Mouse (Mus musculus): ENCODE measurements at regions not wholly inside any gene's neighbourhood (a gene's known extent, or its start where the extent isn't known, plus 50 kb on each side); places are given as distances from the start of the nearest gene placed in this dataset.

DNA sequence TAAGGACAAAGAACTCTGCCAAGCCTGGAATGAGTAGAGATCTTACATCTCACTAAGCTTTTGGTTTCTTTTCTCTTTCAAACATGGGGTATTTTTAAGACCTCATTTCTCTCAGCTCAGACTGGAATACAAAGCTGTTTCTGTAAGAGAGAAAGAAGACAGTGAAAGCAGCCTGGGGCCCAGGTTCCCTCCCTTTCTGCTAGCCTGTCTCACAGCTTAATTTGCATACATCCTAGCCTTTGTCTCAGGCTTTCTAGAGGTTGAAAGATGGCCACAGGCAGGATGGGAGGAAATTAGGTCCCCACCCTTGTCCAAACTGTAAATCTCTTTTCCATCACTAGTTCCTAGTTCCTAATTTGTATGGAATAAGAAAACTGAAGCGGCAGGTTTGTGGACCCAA lies 483.0 kb downstream of the Slc4a3 start:
- Histone ChIP-seq H3K36me3 (ENCODE audit: control insufficient read depth, insufficient read depth, low read length) (no peaks in the 10 kb centered on the region), H3K4me3 (ENCODE audit: low read depth, low read length) (no peak overlapping the region), H3K27me3 (replicated peaks; ENCODE audit: control insufficient read depth, insufficient read depth, low read length) (no peaks in the 10 kb centered on the region), H3K4me1 (replicated peaks; ENCODE audit: control insufficient read depth, insufficient read depth, low read length) (no peaks in the 10 kb centered on the region), H3K9me3 (ENCODE audit: control insufficient read depth, low read length) (no peaks in the 10 kb centered on the region), H3K9ac (ENCODE audit: low read length) (no peak overlapping the region), H3K4me2 (ENCODE audit: low read length) (no peak overlapping the region), H3K27ac (ENCODE audit: low read depth) (no peak overlapping the region)
- no peak for ATAC-seq (replicated peaks; ENCODE audit: low FRiP score, low TSS enrichment, low read depth)
- WGBS, result 83% methylated on average over 1 of the region's 1 CpGs
- DNase-seq (ENCODE audit: low spot score), result no peak

DNA sequence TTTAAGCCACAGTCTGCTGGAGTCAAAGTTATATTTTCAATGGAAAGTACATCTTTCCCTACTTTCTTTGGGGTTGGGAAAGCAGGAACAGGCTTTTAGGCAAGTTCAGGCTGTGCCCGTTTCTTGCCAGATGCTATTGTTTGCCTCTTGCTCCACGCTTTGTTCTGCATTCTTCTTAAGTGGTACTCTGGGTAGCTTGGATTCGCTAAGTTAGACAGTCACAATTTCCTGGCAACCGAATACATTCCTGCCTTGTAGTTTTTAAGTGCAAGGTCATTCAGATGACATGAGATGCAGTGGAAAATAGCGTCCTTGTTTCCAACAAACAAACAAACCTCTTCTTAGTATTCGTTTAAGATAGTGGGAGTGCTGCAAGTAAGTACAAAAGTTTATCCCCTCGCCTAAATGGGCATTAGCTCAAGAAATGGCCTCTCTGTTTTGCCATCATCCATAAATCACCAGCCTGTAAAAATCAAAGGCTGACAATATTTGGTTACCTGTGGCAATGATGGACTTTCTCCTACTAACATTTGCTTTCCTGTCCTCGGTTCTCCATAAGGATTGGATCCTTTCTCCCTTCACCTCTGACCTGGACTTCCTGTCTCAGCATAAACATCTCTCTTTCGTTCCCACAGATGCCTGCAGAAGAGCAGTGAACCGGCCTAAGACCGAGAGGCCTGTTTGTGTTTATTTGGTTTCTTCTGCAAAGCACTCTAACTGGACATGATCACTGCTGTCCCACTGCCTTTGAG lies 485.3 kb downstream of the Slc4a3 start:
- H3K4me2 ChIP-seq (ENCODE audit: low read length), result no peak overlapping the region
- H3K4me1 ChIP-seq (replicated peaks; ENCODE audit: control insufficient read depth, insufficient read depth, low read length), result no peaks in the 10 kb centered on the region
- no peak for DNase-seq (ENCODE audit: low spot score)
- no peak overlapping the region for H3K9ac ChIP-seq (ENCODE audit: low read length)
- ATAC-seq (replicated peaks; ENCODE audit: low FRiP score, low TSS enrichment, low read depth), result no peak
- H3K27me3 ChIP-seq (replicated peaks; ENCODE audit: control insufficient read depth, insufficient read depth, low read length), result no peaks in the 10 kb centered on the region
- no peaks in the 10 kb centered on the region for H3K9me3 ChIP-seq (ENCODE audit: control insufficient read depth, low read length)
- H3K4me3 ChIP-seq (ENCODE audit: low read depth, low read length), result no peak overlapping the region
- H3K36me3 ChIP-seq (ENCODE audit: control insufficient read depth, insufficient read depth, low read length), result no peaks in the 10 kb centered on the region
- 25% methylated on average over 11 of the region's 11 CpGs for WGBS
- H3K27ac ChIP-seq (ENCODE audit: low read depth), result no peak overlapping the region

- H3K27ac ChIP-seq (ENCODE audit: low read depth), result no peak overlapping the region
- DNase-seq (ENCODE audit: low spot score) (no peak), ATAC-seq (replicated peaks; ENCODE audit: low FRiP score, low TSS enrichment, low read depth) (no peak)
- H3K4me2 ChIP-seq (ENCODE audit: low read length), result no peak overlapping the region
- H3K9ac ChIP-seq (ENCODE audit: low read length), result no peak overlapping the region
- 28% methylated on average over 4 of the region's 4 CpGs for WGBS
- no peaks in the 10 kb centered on the region for H3K4me1 ChIP-seq (replicated peaks; ENCODE audit: control insufficient read depth, insufficient read depth, low read length)
- no peaks in the 10 kb centered on the region for H3K36me3 ChIP-seq (ENCODE audit: control insufficient read depth, insufficient read depth, low read length)
- H3K9me3 ChIP-seq (ENCODE audit: control insufficient read depth, low read length), result no peaks in the 10 kb centered on the region
- H3K27me3 ChIP-seq (replicated peaks; ENCODE audit: control insufficient read depth, insufficient read depth, low read length), result no peaks in the 10 kb centered on the region
- H3K4me3 ChIP-seq (ENCODE audit: low read depth, low read length), result no peak overlapping the region
Measured at GRCm38 (mm10) chr1:76031923-76032285, 485.8 kb downstream of the Slc4a3 start.

- no peaks in the 10 kb centered on the region for H3K4me1 ChIP-seq (replicated peaks; ENCODE audit: control insufficient read depth, insufficient read depth, low read length)
- DNase-seq (ENCODE audit: low spot score) (no peak), ATAC-seq (replicated peaks; ENCODE audit: low FRiP score, low TSS enrichment, low read depth) (no peak)
- H3K9me3 ChIP-seq (ENCODE audit: control insufficient read depth, low read length), result no peaks in the 10 kb centered on the region
- no peaks in the 10 kb centered on the region for H3K27me3 ChIP-seq (replicated peaks; ENCODE audit: control insufficient read depth, insufficient read depth, low read length)
- no peak overlapping the region for H3K27ac ChIP-seq (ENCODE audit: low read depth)
- no peak overlapping the region for H3K4me3 ChIP-seq (ENCODE audit: low read depth, low read length)
- no peak overlapping the region for H3K4me2 ChIP-seq (ENCODE audit: low read length)
- no peak overlapping the region for H3K9ac ChIP-seq (ENCODE audit: low read length)
- no peaks in the 10 kb centered on the region for H3K36me3 ChIP-seq (ENCODE audit: control insufficient read depth, insufficient read depth, low read length)
- WGBS, result 89% methylated on average over 3 of the region's 3 CpGs
Measured at GRCm38 (mm10) chr1:76032626-76033025, 486.6 kb downstream of the Slc4a3 start.

- Histone ChIP-seq H3K36me3 (ENCODE audit: control insufficient read depth, insufficient read depth, low read length) (no peaks in the 10 kb centered on the region), H3K27me3 (replicated peaks; ENCODE audit: control insufficient read depth, insufficient read depth, low read length) (no peaks in the 10 kb centered on the region), H3K9me3 (ENCODE audit: control insufficient read depth, low read length) (no peaks in the 10 kb centered on the region), H3K4me3 (ENCODE audit: low read depth, low read length) (no peak overlapping the region), H3K4me1 (replicated peaks; ENCODE audit: control insufficient read depth, insufficient read depth, low read length) (no peaks in the 10 kb centered on the region), H3K27ac (ENCODE audit: low read depth) (no peak overlapping the region), H3K9ac (ENCODE audit: low read length) (no peak overlapping the region), H3K4me2 (ENCODE audit: low read length) (no peak overlapping the region)
- DNase-seq (ENCODE audit: low spot score) (no peak), ATAC-seq (replicated peaks; ENCODE audit: low FRiP score, low TSS enrichment, low read depth) (no peak)
- WGBS, result 51% methylated on average over 3 of the region's 3 CpGs
Measured at GRCm38 (mm10) chr1:76036316-76036715, 490.2 kb downstream of the Slc4a3 start.

DNA sequence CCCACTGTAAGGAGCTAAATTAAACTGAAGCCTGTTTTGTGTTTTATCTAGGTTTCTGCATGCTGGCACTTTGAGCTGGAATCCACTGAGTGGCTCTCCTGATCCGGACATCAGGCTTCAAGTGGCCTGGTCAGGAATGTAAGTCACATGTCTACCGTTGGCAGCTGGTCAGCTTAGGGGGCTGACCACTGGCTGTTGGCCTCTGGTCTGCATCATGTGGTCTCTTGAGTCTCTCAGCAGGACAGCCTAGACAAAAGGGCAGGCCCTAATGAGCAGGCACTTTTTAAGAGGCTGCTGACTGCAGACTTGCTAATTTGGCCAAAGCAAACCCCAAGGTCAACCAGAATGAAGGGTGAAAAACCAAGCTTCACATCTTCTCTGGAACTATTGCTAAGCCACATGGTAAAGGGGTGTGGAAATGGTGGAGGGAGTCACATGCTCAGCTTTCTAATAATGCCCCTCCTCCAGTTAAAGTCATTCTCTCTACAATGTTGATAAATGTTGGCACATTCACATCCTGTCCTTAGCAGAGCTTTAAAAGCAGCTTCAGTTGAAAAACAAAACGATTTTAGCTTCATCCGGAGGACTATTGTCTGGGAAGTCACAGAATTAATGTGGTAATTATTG lies 493.1 kb downstream of the Slc4a3 start:
- Histone ChIP-seq H3K4me3 (ENCODE audit: low read depth, low read length) (no peak overlapping the region), H3K9ac (ENCODE audit: low read length) (no peak overlapping the region), H3K27ac (ENCODE audit: low read depth) (no peak overlapping the region), H3K9me3 (ENCODE audit: control insufficient read depth, low read length) (no peaks in the 10 kb centered on the region), H3K4me2 (ENCODE audit: low read length) (no peak overlapping the region), H3K4me1 (replicated peaks; ENCODE audit: control insufficient read depth, insufficient read depth, low read length) (no peaks in the 10 kb centered on the region), H3K27me3 (replicated peaks; ENCODE audit: control insufficient read depth, insufficient read depth, low read length) (no peaks in the 10 kb centered on the region), H3K36me3 (ENCODE audit: control insufficient read depth, insufficient read depth, low read length) (no peaks in the 10 kb centered on the region)
- WGBS, result 53% methylated on average over 4 of the region's 4 CpGs
- DNase-seq (ENCODE audit: low spot score) (no peak), ATAC-seq (replicated peaks; ENCODE audit: low FRiP score, low TSS enrichment, low read depth) (no peak)

DNA sequence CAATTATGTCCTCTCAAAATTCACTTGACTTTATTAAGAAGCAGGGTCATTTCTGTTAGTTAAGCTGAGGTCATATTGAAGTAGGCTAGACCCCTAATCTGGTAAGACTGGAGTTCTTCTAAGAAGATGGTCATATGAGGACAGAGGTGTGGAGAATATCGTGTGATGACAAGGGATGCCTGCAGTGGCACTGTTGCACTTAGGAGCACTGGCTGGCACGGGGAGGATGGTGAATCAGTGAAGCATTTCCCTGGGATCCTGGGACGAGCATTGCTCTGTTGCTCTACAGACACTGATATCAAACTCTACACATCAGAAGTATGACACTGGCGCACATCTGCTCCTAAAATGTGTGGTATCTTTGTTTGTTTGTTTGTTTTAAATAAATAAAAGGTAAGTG lies 493.6 kb downstream of the Slc4a3 start:
- no peak overlapping the region for H3K4me2 ChIP-seq (ENCODE audit: low read length)
- H3K9me3 ChIP-seq (ENCODE audit: control insufficient read depth, low read length), result no peaks in the 10 kb centered on the region
- H3K4me3 ChIP-seq (ENCODE audit: low read depth, low read length), result no peak overlapping the region
- H3K4me1 ChIP-seq (replicated peaks; ENCODE audit: control insufficient read depth, insufficient read depth, low read length), result no peaks in the 10 kb centered on the region
- H3K9ac ChIP-seq (ENCODE audit: low read length), result no peak overlapping the region
- DNase-seq (ENCODE audit: low spot score), result no peak
- no peaks in the 10 kb centered on the region for H3K27me3 ChIP-seq (replicated peaks; ENCODE audit: control insufficient read depth, insufficient read depth, low read length)
- H3K27ac ChIP-seq (ENCODE audit: low read depth), result no peak overlapping the region
- 89% methylated on average over 4 of the region's 4 CpGs for WGBS
- no peak for ATAC-seq (replicated peaks; ENCODE audit: low FRiP score, low TSS enrichment, low read depth)
- no peaks in the 10 kb centered on the region for H3K36me3 ChIP-seq (ENCODE audit: control insufficient read depth, insufficient read depth, low read length)

DNA sequence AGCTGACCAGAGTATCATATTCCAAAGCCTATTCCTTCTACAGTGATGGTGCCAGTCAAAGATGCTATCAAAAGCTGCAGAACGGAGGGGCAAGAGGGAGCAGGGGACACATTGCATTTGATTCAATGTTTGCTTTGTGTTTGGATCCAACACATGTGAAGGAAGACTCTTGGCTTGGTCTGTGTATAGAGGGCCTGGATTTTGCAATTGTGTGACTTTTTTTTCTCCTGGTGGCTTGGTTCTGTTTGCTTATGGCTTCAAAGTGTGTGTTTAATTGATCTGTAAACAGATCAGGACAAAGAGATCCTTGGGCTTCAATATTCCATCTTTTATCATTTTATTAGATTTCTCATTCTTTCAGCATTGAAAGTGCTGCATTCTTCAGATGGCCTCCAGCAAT lies 504.2 kb downstream of the Slc4a3 start:
- 79% methylated on average over 1 of the region's 1 CpGs for WGBS
- Histone ChIP-seq H3K27ac (ENCODE audit: low read depth) (no peak overlapping the region), H3K9ac (ENCODE audit: low read length) (no peak overlapping the region), H3K4me1 (replicated peaks; ENCODE audit: control insufficient read depth, insufficient read depth, low read length) (no peaks in the 10 kb centered on the region), H3K36me3 (ENCODE audit: control insufficient read depth, insufficient read depth, low read length) (no peaks in the 10 kb centered on the region), H3K27me3 (replicated peaks; ENCODE audit: control insufficient read depth, insufficient read depth, low read length) (no peaks in the 10 kb centered on the region), H3K4me3 (ENCODE audit: low read depth, low read length) (no peak overlapping the region), H3K4me2 (ENCODE audit: low read length) (no peak overlapping the region), H3K9me3 (ENCODE audit: control insufficient read depth, low read length) (no peaks in the 10 kb centered on the region)
- DNase-seq (ENCODE audit: low spot score), result no peak
- ATAC-seq (replicated peaks; ENCODE audit: low FRiP score, low TSS enrichment, low read depth), result no peak
